Mouse (Mus musculus): ENCODE measurements around the gene Enpep.

GRCm38 (mm10) chr3:129226681-129227080, 105.8 kb downstream of the Enpep start:
- TF ChIP-seq POLR2A (IDR thresholded peaks at IDR 0.05; ENCODE audit: insufficient read depth, low read length) (no peak), CTCF (IDR thresholded peaks at IDR 0.05; ENCODE audit: low read depth, low read length) (no peak)
